Mouse (Mus musculus): ENCODE measurements around the gene Inf2. TPM values are rescaled to one million over a fixed set of nuclear protein-coding genes. Genes with fewer than 3 reads are reported as not detected.

Inf2 gene
- polyA plus RNA-seq, 1 experiment from 2014 or later, result 5.3 TPM

- Histone ChIP-seq H3K4me3 (ENCODE audit: low read length) (peak within 1 kb of the TSS; percentile 57), H3K9ac (replicated peaks; ENCODE audit: low read length) (peak within 1 kb of the TSS; percentile 70), H3K4me1 (ENCODE audit: insufficient read depth, low read length) (peaks cover 29% of the 10 kb centered on the region), H3K27me3 (ENCODE audit: insufficient read depth, low read length) (peaks cover 9% of the 10 kb centered on the region; the same call in 1 of the 2 replicates), H3K9me3 (ENCODE audit: low read length) (no peaks in the 10 kb centered on the region), H3K4me2 (replicated peaks; ENCODE audit: low read depth, low read length) (peak within 1 kb of the TSS; percentile 97), H3K27ac (ENCODE audit: low read length) (peak within 1 kb of the TSS; percentile 8; the same call in 1 of the 2 replicates), H3K36me3 (ENCODE audit: insufficient read depth, low read length) (no peaks in the 10 kb centered on the region)
- peak; percentile 52 for ATAC-seq (ENCODE audit: low FRiP score, low TSS enrichment)
- WGBS, result under 1% methylated on average over 55 of the region's 56 CpGs
These were observed 31.2 kb downstream of the Inf2 start, which contains the start of gene Adssl1 for GRCm38 (mm10) chr12:112619686-112620353. TSS of gene Adssl1 (plus strand) at chr12:112620045.

- H3K36me3 ChIP-seq (ENCODE audit: insufficient read depth, low read length), result no peaks in the 10 kb centered on the region
- peak overlapping the region; percentile 57 for H3K4me3 ChIP-seq (ENCODE audit: low read length)
- H3K9me3 ChIP-seq (ENCODE audit: low read length), result no peaks in the 10 kb centered on the region
- peak overlapping the region; percentile 97 for H3K4me2 ChIP-seq (replicated peaks; ENCODE audit: low read depth, low read length)
- peaks cover 9% of the 10 kb centered on the region; the same call in 1 of the 2 replicates for H3K27me3 ChIP-seq (ENCODE audit: insufficient read depth, low read length)
- ATAC-seq (ENCODE audit: low FRiP score, low TSS enrichment), result peak; percentile 28; the same call in 1 of the 2 replicates
- 13% methylated on average over 16 of the region's 16 CpGs for WGBS
- peak overlapping the region; percentile 70 for H3K9ac ChIP-seq (replicated peaks; ENCODE audit: low read length)
- H3K27ac ChIP-seq (ENCODE audit: low read length), result no peak overlapping the region
- H3K4me1 ChIP-seq (ENCODE audit: insufficient read depth, low read length), result peaks cover 29% of the 10 kb centered on the region
These were observed 31.9 kb downstream of the Inf2 start for GRCm38 (mm10) chr12:112620354-112621061.

- Histone ChIP-seq H3K4me1 (ENCODE audit: insufficient read depth, low read length) (peaks cover 29% of the 10 kb centered on the region), H3K4me3 (ENCODE audit: low read length) (no peak overlapping the region), H3K9me3 (ENCODE audit: low read length) (no peaks in the 10 kb centered on the region), H3K27me3 (ENCODE audit: insufficient read depth, low read length) (peaks cover 9% of the 10 kb centered on the region; the same call in 1 of the 2 replicates), H3K4me2 (replicated peaks; ENCODE audit: low read depth, low read length) (no peak overlapping the region), H3K36me3 (ENCODE audit: insufficient read depth, low read length) (no peaks in the 10 kb centered on the region), H3K9ac (replicated peaks; ENCODE audit: low read length) (no peak overlapping the region), H3K27ac (ENCODE audit: low read length) (no peak overlapping the region)
- ATAC-seq (ENCODE audit: low FRiP score, low TSS enrichment), result no peak
- WGBS, result 76% methylated on average over 3 of the region's 3 CpGs
These were observed 33.3 kb downstream of the Inf2 start for GRCm38 (mm10) chr12:112621900-112622299.

- H3K9me3 ChIP-seq (ENCODE audit: low read length), result no peaks in the 10 kb centered on the region
- WGBS, result 24% methylated on average over 2 of the region's 2 CpGs
- no peak for ATAC-seq (ENCODE audit: low FRiP score, low TSS enrichment)
- no peaks in the 10 kb centered on the region for H3K36me3 ChIP-seq (ENCODE audit: insufficient read depth, low read length)
- H3K27me3 ChIP-seq (ENCODE audit: insufficient read depth, low read length), result peaks cover 9% of the 10 kb centered on the region; the same call in 1 of the 2 replicates
- no peak overlapping the region for H3K4me3 ChIP-seq (ENCODE audit: low read length)
- no peak overlapping the region for H3K27ac ChIP-seq (ENCODE audit: low read length)
- no peak overlapping the region for H3K4me2 ChIP-seq (replicated peaks; ENCODE audit: low read depth, low read length)
- no peak overlapping the region for H3K9ac ChIP-seq (replicated peaks; ENCODE audit: low read length)
- H3K4me1 ChIP-seq (ENCODE audit: insufficient read depth, low read length), result peaks cover 24% of the 10 kb centered on the region
These were observed 35.2 kb downstream of the Inf2 start for GRCm38 (mm10) chr12:112623742-112624141.

- Histone ChIP-seq H3K36me3 (ENCODE audit: insufficient read depth, low read length) (no peaks in the 10 kb centered on the region), H3K4me3 (ENCODE audit: low read length) (no peak overlapping the region), H3K9ac (replicated peaks; ENCODE audit: low read length) (no peak overlapping the region), H3K27me3 (ENCODE audit: insufficient read depth, low read length) (0 out of 2 replicates have a peak, but pooled peaks cover 5% of the 10 kb centered on the region), H3K4me2 (replicated peaks; ENCODE audit: low read depth, low read length) (no peak overlapping the region), H3K9me3 (ENCODE audit: low read length) (no peaks in the 10 kb centered on the region), H3K27ac (ENCODE audit: low read length) (no peak overlapping the region), H3K4me1 (ENCODE audit: insufficient read depth, low read length) (peaks cover 16% of the 10 kb centered on the region)
- whole genome bisulfite sequencing, result 70% methylated on average over 4 of the region's 4 CpGs
- no peak for ATAC-seq (ENCODE audit: low FRiP score, low TSS enrichment)
These were observed 37.1 kb downstream of the Inf2 start for GRCm38 (mm10) chr12:112625700-112626099.

GRCm38 (mm10) chr12:112626455-112626854 is 37.9 kb downstream of the Inf2 start:
- Histone ChIP-seq H3K36me3 (ENCODE audit: insufficient read depth, low read length) (no peaks in the 10 kb centered on the region), H3K9ac (replicated peaks; ENCODE audit: low read length) (no peak overlapping the region), H3K4me2 (replicated peaks; ENCODE audit: low read depth, low read length) (no peak overlapping the region), H3K4me1 (ENCODE audit: insufficient read depth, low read length) (peaks cover 16% of the 10 kb centered on the region), H3K4me3 (ENCODE audit: low read length) (no peak overlapping the region), H3K9me3 (ENCODE audit: low read length) (no peaks in the 10 kb centered on the region), H3K27ac (ENCODE audit: low read length) (no peak overlapping the region), H3K27me3 (ENCODE audit: insufficient read depth, low read length) (0 out of 2 replicates have a peak, but pooled peaks cover 3% of the 10 kb centered on the region)
- no peak for ATAC-seq (ENCODE audit: low FRiP score, low TSS enrichment)
- 75% methylated on average over 6 of the region's 6 CpGs for WGBS

- no peaks in the 10 kb centered on the region for H3K36me3 ChIP-seq (ENCODE audit: insufficient read depth, low read length)
- H3K27me3 ChIP-seq (ENCODE audit: insufficient read depth, low read length), result 0 out of 2 replicates have a peak, but pooled peaks cover 1% of the 10 kb centered on the region
- H3K9me3 ChIP-seq (ENCODE audit: low read length), result no peaks in the 10 kb centered on the region
- no peak overlapping the region for H3K9ac ChIP-seq (replicated peaks; ENCODE audit: low read length)
- no peak overlapping the region for H3K27ac ChIP-seq (ENCODE audit: low read length)
- no peak for ATAC-seq (ENCODE audit: low FRiP score, low TSS enrichment)
- no peak overlapping the region for H3K4me3 ChIP-seq (ENCODE audit: low read length)
- no peak overlapping the region for H3K4me2 ChIP-seq (replicated peaks; ENCODE audit: low read depth, low read length)
- 63% methylated on average over 7 of the region's 7 CpGs for WGBS
- H3K4me1 ChIP-seq (ENCODE audit: insufficient read depth, low read length), result peaks cover 24% of the 10 kb centered on the region
These were observed 38.7 kb downstream of the Inf2 start for GRCm38 (mm10) chr12:112627097-112627881.

GRCm38 (mm10) chr12:112628197-112628596 is 39.6 kb downstream of the Inf2 start:
- 0 out of 2 replicates have a peak, but pooled peaks have one; percentile 1 for ATAC-seq (ENCODE audit: low FRiP score, low TSS enrichment)
- H3K36me3 ChIP-seq (ENCODE audit: insufficient read depth, low read length), result no peaks in the 10 kb centered on the region
- no peak overlapping the region for H3K27ac ChIP-seq (ENCODE audit: low read length)
- peaks cover 28% of the 10 kb centered on the region for H3K4me1 ChIP-seq (ENCODE audit: insufficient read depth, low read length)
- H3K4me3 ChIP-seq (ENCODE audit: low read length), result no peak overlapping the region
- H3K27me3 ChIP-seq (ENCODE audit: insufficient read depth, low read length), result no peaks in the 10 kb centered on the region
- H3K4me2 ChIP-seq (replicated peaks; ENCODE audit: low read depth, low read length), result no peak overlapping the region
- no peaks in the 10 kb centered on the region for H3K9me3 ChIP-seq (ENCODE audit: low read length)
- 77% methylated on average over 6 of the region's 6 CpGs for whole genome bisulfite sequencing
- H3K9ac ChIP-seq (replicated peaks; ENCODE audit: low read length), result no peak overlapping the region

GRCm38 (mm10) chr12:112628928-112629721 is 40.5 kb downstream of the Inf2 start:
- Histone ChIP-seq H3K4me3 (ENCODE audit: low read length) (peak overlapping the region; percentile 36), H3K36me3 (ENCODE audit: insufficient read depth, low read length) (no peaks in the 10 kb centered on the region), H3K27ac (ENCODE audit: low read length) (no peak overlapping the region), H3K27me3 (ENCODE audit: insufficient read depth, low read length) (no peaks in the 10 kb centered on the region), H3K4me1 (ENCODE audit: insufficient read depth, low read length) (peaks cover 28% of the 10 kb centered on the region), H3K9me3 (ENCODE audit: low read length) (no peaks in the 10 kb centered on the region), H3K9ac (replicated peaks; ENCODE audit: low read length) (peak overlapping the region; percentile 60), H3K4me2 (replicated peaks; ENCODE audit: low read depth, low read length) (peak overlapping the region; percentile 60)
- WGBS, result 34% methylated on average over 19 of the region's 19 CpGs
- ATAC-seq (ENCODE audit: low FRiP score, low TSS enrichment), result peak; percentile 85
